Mouse (Mus musculus): ENCODE data around the gene Izumo1. TPM values are rescaled to one million over a fixed set of nuclear protein-coding genes. Genes with fewer than 3 reads are reported as not detected.

Gene Izumo1
- polyA plus RNA-seq, 2 experiments: 0.43 TPM; not detected in 1

DNA sequence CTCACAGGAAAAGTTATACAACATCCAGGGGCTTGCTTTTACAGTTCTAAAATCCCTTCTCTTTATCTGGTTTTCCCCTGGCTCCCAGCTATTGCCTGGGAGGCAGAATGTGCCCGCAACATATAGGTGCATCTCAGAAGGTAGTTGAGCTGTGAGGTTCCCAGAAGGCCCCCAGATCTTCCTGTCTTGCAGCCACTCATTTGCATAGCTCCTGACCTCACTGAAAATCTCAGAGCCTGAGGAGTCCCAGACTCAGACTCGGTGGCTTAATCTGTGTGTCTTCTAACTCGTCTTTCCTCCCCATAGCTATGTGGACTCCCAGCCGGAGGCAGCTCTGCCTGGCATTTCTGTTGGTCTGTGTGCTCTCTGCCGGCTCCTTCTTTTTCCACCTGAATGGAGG lies 3.3 kb upstream of the Izumo1 start:
- Histone ChIP-seq H3K27me3 (ENCODE audit: control insufficient read depth, insufficient read depth, low read length) (peaks cover 23% of the 10 kb centered on the region; the same call in 1 of the 2 replicates), H3K4me2 (replicated peaks; ENCODE audit: low read depth, low read length, severe bottlenecking) (no peak overlapping the region), H3K4me1 (ENCODE audit: control insufficient read depth, insufficient read depth, low read length) (peaks cover 8% of the 10 kb centered on the region; the same call in 1 of the 2 replicates), H3K36me3 (ENCODE audit: control insufficient read depth, insufficient read depth, low read length) (no peaks in the 10 kb centered on the region), H3K9me3 (ENCODE audit: control insufficient read depth, low read length) (no peaks in the 10 kb centered on the region), H3K27ac (replicated peaks; ENCODE audit: low read depth, low read length) (no peak overlapping the region), H3K4me3 (replicated peaks; ENCODE audit: low read length) (no peak overlapping the region), H3K9ac (ENCODE audit: low read depth, low read length, severe bottlenecking) (no peak overlapping the region)
- ATAC-seq (ENCODE audit: low FRiP score, low read depth) (no peak), DNase-seq (ENCODE audit: low spot score) (no peak)
- WGBS: 81% methylated on average over 5 of the region's 5 CpGs
- no peak for TF ChIP-seq POLR2A (IDR thresholded peaks at IDR 0.05; ENCODE audit: borderline replicate concordance, extremely low read depth, insufficient read depth, insufficient read length)

DNA sequence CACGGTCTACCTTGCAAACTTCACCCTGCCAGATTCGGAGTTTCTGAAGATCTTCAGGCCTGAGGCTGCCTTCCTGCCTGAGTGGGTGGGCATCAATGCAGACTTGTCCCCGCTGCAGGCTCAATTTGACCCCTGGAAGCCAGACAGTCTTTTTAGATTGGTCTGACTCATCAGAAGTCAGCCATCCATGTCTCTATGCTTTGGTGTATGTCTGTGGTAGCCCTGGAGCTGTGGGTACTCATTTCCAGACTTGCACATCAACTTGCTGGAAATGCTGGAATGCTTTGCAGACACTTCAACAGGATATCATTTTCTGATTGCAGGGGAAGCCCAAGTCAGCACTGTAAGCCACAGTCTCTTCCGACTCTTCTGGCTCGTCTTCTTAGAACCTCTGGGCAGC lies 2.0 kb upstream of the Izumo1 start:
- no peak overlapping the region for H3K4me3 ChIP-seq (replicated peaks; ENCODE audit: low read length)
- 90% methylated on average over 5 of the region's 5 CpGs for whole genome bisulfite sequencing
- TF ChIP-seq POLR2A (IDR thresholded peaks at IDR 0.05; ENCODE audit: borderline replicate concordance, extremely low read depth, insufficient read depth, insufficient read length): no peak

DNA sequence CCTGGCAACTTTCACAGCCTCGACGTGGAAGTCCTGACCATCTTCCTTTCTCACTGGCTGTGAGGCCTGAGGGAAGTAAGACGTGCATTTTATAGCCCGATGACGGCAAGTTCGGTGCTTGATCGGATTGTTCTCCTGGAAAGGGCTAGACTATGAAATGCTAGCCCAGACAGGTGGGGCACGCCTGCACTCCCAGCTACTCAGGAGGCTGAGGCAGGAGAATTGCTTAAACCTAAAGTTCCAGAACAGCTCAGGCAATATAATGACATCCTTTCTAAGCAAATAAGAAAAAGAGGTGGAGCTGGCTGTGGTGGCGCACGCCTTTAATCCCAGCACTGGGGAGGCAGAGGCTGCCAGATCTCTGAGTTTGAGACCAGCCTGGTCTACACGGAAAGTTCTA lies 1.9 kb downstream of the Izumo1 start:
- Histone ChIP-seq H3K27me3 (ENCODE audit: control insufficient read depth, insufficient read depth, low read length) (peaks cover 6% of the 10 kb centered on the region; the same call in 1 of the 2 replicates), H3K4me3 (replicated peaks; ENCODE audit: low read length) (no peak overlapping the region), H3K27ac (replicated peaks; ENCODE audit: low read depth, low read length) (no peak overlapping the region), H3K36me3 (ENCODE audit: control insufficient read depth, insufficient read depth, low read length) (no peaks in the 10 kb centered on the region), H3K4me2 (replicated peaks; ENCODE audit: low read depth, low read length, severe bottlenecking) (no peak overlapping the region), H3K9me3 (ENCODE audit: control insufficient read depth, low read length) (no peaks in the 10 kb centered on the region), H3K9ac (ENCODE audit: low read depth, low read length, severe bottlenecking) (no peak overlapping the region), H3K4me1 (ENCODE audit: control insufficient read depth, insufficient read depth, low read length) (no peaks in the 10 kb centered on the region)
- ATAC-seq (ENCODE audit: low FRiP score, low read depth) (no peak), DNase-seq (ENCODE audit: low spot score) (no peak)
- TF ChIP-seq POLR2A (IDR thresholded peaks at IDR 0.05; ENCODE audit: borderline replicate concordance, extremely low read depth, insufficient read depth, insufficient read length): no peak
- WGBS: 88% methylated on average over 11 of the region's 11 CpGs

More for the DNA sequence above, 2.0 kb upstream of the Izumo1 start:
- Histone ChIP-seq H3K4me1 (ENCODE audit: control insufficient read depth, insufficient read depth, low read length) (peaks cover 8% of the 10 kb centered on the region; the same call in 1 of the 2 replicates), H3K27me3 (ENCODE audit: control insufficient read depth, insufficient read depth, low read length) (peaks cover 23% of the 10 kb centered on the region; the same call in 1 of the 2 replicates), H3K36me3 (ENCODE audit: control insufficient read depth, insufficient read depth, low read length) (no peaks in the 10 kb centered on the region), H3K9ac (ENCODE audit: low read depth, low read length, severe bottlenecking) (no peak overlapping the region), H3K4me2 (replicated peaks; ENCODE audit: low read depth, low read length, severe bottlenecking) (no peak overlapping the region), H3K27ac (replicated peaks; ENCODE audit: low read depth, low read length) (no peak overlapping the region), H3K9me3 (ENCODE audit: control insufficient read depth, low read length) (no peaks in the 10 kb centered on the region)
- no peak for DNase-seq (ENCODE audit: low spot score)
- no peak for ATAC-seq (ENCODE audit: low FRiP score, low read depth)

DNA sequence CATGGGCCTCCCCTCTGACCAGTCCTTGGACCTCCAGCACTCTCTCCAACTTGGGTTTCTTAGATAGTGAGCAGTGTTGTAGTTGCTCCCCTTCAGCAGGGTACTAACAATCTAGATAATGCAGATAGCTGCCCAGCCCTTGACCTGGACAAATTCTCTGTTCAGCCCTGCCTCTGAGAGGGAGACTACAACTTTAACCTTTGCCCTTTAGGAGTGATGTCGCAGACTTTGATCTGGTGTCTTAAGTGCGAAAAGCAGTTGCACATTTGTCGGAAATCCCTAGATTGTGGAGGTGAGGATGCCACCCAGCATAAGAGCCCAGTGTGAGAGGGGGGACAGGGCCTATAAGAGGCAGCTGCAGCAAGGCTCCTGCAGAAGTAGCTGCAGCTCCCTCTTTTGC lies 3.1 kb downstream of the Izumo1 start:
- Histone ChIP-seq H3K4me2 (replicated peaks; ENCODE audit: low read depth, low read length, severe bottlenecking) (no peak overlapping the region), H3K9ac (ENCODE audit: low read depth, low read length, severe bottlenecking) (no peak overlapping the region), H3K27ac (replicated peaks; ENCODE audit: low read depth, low read length) (no peak overlapping the region), H3K9me3 (ENCODE audit: control insufficient read depth, low read length) (no peaks in the 10 kb centered on the region), H3K27me3 (ENCODE audit: control insufficient read depth, insufficient read depth, low read length) (no peaks in the 10 kb centered on the region), H3K4me1 (ENCODE audit: control insufficient read depth, insufficient read depth, low read length) (no peaks in the 10 kb centered on the region), H3K4me3 (replicated peaks; ENCODE audit: low read length) (no peak overlapping the region), H3K36me3 (ENCODE audit: control insufficient read depth, insufficient read depth, low read length) (no peaks in the 10 kb centered on the region)
- no peak for DNase-seq (ENCODE audit: low spot score)
- no peak for ATAC-seq (ENCODE audit: low FRiP score, low read depth)
- 41% methylated on average over 3 of the region's 3 CpGs for WGBS
- no peak for TF ChIP-seq POLR2A (IDR thresholded peaks at IDR 0.05; ENCODE audit: borderline replicate concordance, extremely low read depth, insufficient read depth, insufficient read length)

DNA sequence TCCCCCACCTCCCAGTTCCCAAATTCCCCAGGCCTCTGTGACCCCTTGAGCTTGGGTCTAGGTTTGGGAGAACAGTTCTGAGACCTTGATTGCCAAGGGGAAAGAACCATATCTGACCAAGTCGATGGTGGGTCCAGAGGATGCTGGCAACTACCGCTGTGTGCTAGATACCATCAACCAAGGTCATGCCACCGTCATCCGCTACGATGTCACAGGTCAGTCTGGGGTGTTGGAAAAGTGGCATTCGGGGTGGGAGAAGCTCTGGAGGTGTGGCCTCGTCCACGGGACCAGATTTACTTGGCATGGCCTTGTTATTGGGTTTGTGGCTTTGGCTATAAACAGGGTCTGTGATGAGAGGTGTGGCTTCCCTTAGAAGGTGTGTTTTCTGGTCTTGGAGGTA lies 3.9 kb downstream of the Izumo1 start:
- Histone ChIP-seq H3K27me3 (ENCODE audit: control insufficient read depth, insufficient read depth, low read length) (no peaks in the 10 kb centered on the region), H3K9me3 (ENCODE audit: control insufficient read depth, low read length) (no peaks in the 10 kb centered on the region), H3K36me3 (ENCODE audit: control insufficient read depth, insufficient read depth, low read length) (no peaks in the 10 kb centered on the region), H3K4me2 (replicated peaks; ENCODE audit: low read depth, low read length, severe bottlenecking) (no peak overlapping the region), H3K4me1 (ENCODE audit: control insufficient read depth, insufficient read depth, low read length) (no peaks in the 10 kb centered on the region), H3K9ac (ENCODE audit: low read depth, low read length, severe bottlenecking) (no peak overlapping the region), H3K4me3 (replicated peaks; ENCODE audit: low read length) (no peak overlapping the region), H3K27ac (replicated peaks; ENCODE audit: low read depth, low read length) (no peak overlapping the region)
- DNase-seq (ENCODE audit: low spot score): no peak
- 91% methylated on average over 8 of the region's 8 CpGs for WGBS
- no peak for TF ChIP-seq POLR2A (IDR thresholded peaks at IDR 0.05; ENCODE audit: borderline replicate concordance, extremely low read depth, insufficient read depth, insufficient read length)
- ATAC-seq (ENCODE audit: low FRiP score, low read depth): no peak

DNA sequence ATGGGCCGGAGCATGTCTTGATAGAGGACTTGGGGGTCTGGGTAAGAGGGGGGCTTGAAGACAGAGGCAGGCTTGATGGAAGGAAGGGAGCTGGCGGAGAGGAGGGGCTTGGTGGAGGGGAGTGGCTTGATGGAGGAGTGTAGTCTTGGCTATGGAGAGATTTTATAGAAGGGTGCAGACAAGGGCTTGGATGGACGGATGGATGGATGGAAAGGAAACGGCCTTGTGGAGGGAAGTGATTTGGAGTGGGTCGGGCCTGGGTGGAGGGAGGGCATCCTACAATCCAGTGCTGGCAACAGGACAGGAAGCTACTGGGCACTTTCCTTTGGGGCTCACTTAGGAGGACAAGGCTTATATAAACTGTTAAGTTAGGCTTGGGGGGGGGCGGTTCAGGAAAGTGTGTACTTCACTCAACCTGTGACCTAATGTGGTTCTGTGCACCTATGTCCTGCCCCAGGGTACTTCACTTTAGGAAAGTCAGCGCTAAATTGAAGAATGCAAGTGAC lies 5.0 kb downstream of the Izumo1 start:
- no peak for TF ChIP-seq POLR2A (IDR thresholded peaks at IDR 0.05; ENCODE audit: borderline replicate concordance, extremely low read depth, insufficient read depth, insufficient read length)
- no peaks in the 10 kb centered on the region for H3K9me3 ChIP-seq (ENCODE audit: control insufficient read depth, low read length)
- no peaks in the 10 kb centered on the region for H3K36me3 ChIP-seq (ENCODE audit: control insufficient read depth, insufficient read depth, low read length)
- no peak overlapping the region for H3K4me3 ChIP-seq (replicated peaks; ENCODE audit: low read length)
- H3K27ac ChIP-seq (replicated peaks; ENCODE audit: low read depth, low read length): no peak overlapping the region
- no peaks in the 10 kb centered on the region for H3K4me1 ChIP-seq (ENCODE audit: control insufficient read depth, insufficient read depth, low read length)
- 89% methylated on average over 7 of the region's 7 CpGs for WGBS
- H3K9ac ChIP-seq (ENCODE audit: low read depth, low read length, severe bottlenecking): no peak overlapping the region
- ATAC-seq (ENCODE audit: low FRiP score, low read depth): no peak
- H3K27me3 ChIP-seq (ENCODE audit: control insufficient read depth, insufficient read depth, low read length): no peaks in the 10 kb centered on the region
- no peak overlapping the region for H3K4me2 ChIP-seq (replicated peaks; ENCODE audit: low read depth, low read length, severe bottlenecking)
- no peak for DNase-seq (ENCODE audit: low spot score)

Data from limb, embryonic 14.5 days (tissue).